Mouse (Mus musculus): ENCODE data around the gene Cerk. TPM values are rescaled to one million over a fixed set of nuclear protein-coding genes. Genes with fewer than 3 reads are reported as not detected.
A peak's percentile ranks its signal among the peaks of the same experiment; 100 is the strongest.

The Cerk gene
- polyA plus RNA-seq, 1 experiment from 2014 or later = 16.1 TPM

GRCm38 (mm10) chr15:86190387-86190786 lies 4.4 kb upstream of the Cerk start:
- Histone ChIP-seq H3K9ac (ENCODE audit: low read depth, low read length) (no peak overlapping the region), H3K36me3 (ENCODE audit: control insufficient read depth, insufficient read depth, low read length) (no peaks in the 10 kb centered on the region), H3K4me1 (ENCODE audit: control insufficient read depth, insufficient read depth, low read length) (peaks cover 13% of the 10 kb centered on the region), H3K4me3 (ENCODE audit: low read depth, low read length) (no peak overlapping the region), H3K27me3 (replicated peaks; ENCODE audit: control insufficient read depth, insufficient read depth, low read length) (no peaks in the 10 kb centered on the region), H3K9me3 (ENCODE audit: control insufficient read depth, low read length) (no peaks in the 10 kb centered on the region), H3K27ac (replicated peaks; ENCODE audit: low read depth, low read length) (no peak overlapping the region), H3K4me2 (ENCODE audit: low read depth, low read length) (no peak overlapping the region)
- ATAC-seq (ENCODE audit: low read depth) (no peak), DNase-seq (ENCODE audit: low spot score) (no peak)
- 71% methylated on average over 3 of the region's 3 CpGs for WGBS

DNA sequence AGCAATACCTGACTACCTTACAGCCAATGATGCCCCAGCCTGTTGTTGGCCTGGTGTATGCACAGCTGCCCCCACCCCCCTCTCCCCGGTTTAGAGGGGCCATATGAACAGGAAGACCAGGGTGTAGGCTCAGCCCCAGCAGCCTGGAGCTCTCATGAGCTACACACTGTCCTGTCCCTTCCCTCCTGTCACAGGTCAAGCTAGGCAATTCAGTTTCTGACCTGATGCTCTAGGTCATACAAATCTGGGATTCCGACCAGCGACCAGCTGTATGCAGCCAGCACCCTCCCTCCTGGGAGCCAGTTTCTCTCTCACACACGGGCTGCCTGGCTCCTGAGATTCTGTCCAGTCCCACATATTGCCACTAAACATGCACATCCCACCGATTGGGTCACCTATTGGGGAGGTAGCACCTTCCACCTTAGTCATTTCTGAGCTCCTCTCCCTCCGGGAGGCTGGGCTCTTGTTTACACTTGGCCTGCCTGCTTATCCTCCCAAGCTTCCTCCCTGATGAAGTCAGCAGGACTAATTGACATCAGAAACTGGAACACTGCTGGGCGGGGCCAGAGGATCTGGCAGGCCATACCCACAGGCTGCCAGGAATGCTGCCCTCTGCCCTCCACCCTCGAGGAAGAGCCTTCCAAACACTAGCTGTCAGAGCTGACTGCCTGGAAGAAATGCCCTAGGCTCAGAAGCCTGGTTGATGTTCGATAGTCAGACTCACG lies 3.0 kb upstream of the Cerk start:
- peak; percentile 67 for DNase-seq (ENCODE audit: low spot score)
- Histone ChIP-seq H3K4me1 (ENCODE audit: control insufficient read depth, insufficient read depth, low read length) (peaks cover 18% of the 10 kb centered on the region), H3K4me2 (ENCODE audit: low read depth, low read length) (no peak overlapping the region), H3K9me3 (ENCODE audit: control insufficient read depth, low read length) (no peaks in the 10 kb centered on the region), H3K27me3 (replicated peaks; ENCODE audit: control insufficient read depth, insufficient read depth, low read length) (no peaks in the 10 kb centered on the region), H3K4me3 (ENCODE audit: low read depth, low read length) (no peak overlapping the region), H3K27ac (replicated peaks; ENCODE audit: low read depth, low read length) (no peak overlapping the region; the same call in 1 of the 2 replicates), H3K36me3 (ENCODE audit: control insufficient read depth, insufficient read depth, low read length) (no peaks in the 10 kb centered on the region), H3K9ac (ENCODE audit: low read depth, low read length) (no peak overlapping the region)
- ATAC-seq (ENCODE audit: low read depth) = no peak
- WGBS = 26% methylated on average over 10 of the region's 10 CpGs

DNA sequence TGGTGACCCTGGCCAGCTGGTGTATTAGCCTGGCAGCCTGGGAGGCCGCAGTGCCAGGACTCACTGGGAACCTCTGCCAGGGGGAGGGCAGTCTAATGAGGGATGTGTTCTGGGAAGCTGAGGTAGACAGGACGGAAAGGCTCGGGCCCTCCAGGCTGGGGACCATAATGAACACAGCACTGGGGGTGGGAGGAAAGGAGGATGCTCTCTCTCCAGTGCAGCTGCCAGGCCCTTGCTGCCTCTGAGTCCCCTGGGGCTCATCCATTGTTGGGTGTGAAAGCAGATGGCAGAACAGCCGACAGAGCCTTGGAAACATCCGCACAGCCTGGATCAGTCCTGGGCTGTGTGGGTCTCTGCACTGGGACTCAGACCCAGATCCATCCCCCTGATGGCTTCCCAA lies 2.2 kb upstream of the Cerk start:
- Histone ChIP-seq H3K27me3 (replicated peaks; ENCODE audit: control insufficient read depth, insufficient read depth, low read length) (no peaks in the 10 kb centered on the region), H3K4me3 (ENCODE audit: low read depth, low read length) (no peak overlapping the region), H3K36me3 (ENCODE audit: control insufficient read depth, insufficient read depth, low read length) (no peaks in the 10 kb centered on the region), H3K4me2 (ENCODE audit: low read depth, low read length) (no peak overlapping the region), H3K9me3 (ENCODE audit: control insufficient read depth, low read length) (no peaks in the 10 kb centered on the region), H3K27ac (replicated peaks; ENCODE audit: low read depth, low read length) (no peak overlapping the region), H3K4me1 (ENCODE audit: control insufficient read depth, insufficient read depth, low read length) (peaks cover 18% of the 10 kb centered on the region), H3K9ac (ENCODE audit: low read depth, low read length) (no peak overlapping the region)
- 55% methylated on average over 3 of the region's 5 CpGs for WGBS
- peak; percentile 63 for DNase-seq (ENCODE audit: low spot score)
- ATAC-seq (ENCODE audit: low read depth) = peak; percentile 34

- 48% methylated on average over 3 of the region's 3 CpGs for WGBS
- no peaks in the 10 kb centered on the region for H3K9me3 ChIP-seq (ENCODE audit: control insufficient read depth, low read length)
- no peak overlapping the region for H3K4me3 ChIP-seq (ENCODE audit: low read depth, low read length)
- peaks cover 18% of the 10 kb centered on the region for H3K4me1 ChIP-seq (ENCODE audit: control insufficient read depth, insufficient read depth, low read length)
- DNase-seq (ENCODE audit: low spot score) (no peak), ATAC-seq (ENCODE audit: low read depth) (no peak)
- no peaks in the 10 kb centered on the region for H3K27me3 ChIP-seq (replicated peaks; ENCODE audit: control insufficient read depth, insufficient read depth, low read length)
- H3K9ac ChIP-seq (ENCODE audit: low read depth, low read length) = no peak overlapping the region
- no peaks in the 10 kb centered on the region for H3K36me3 ChIP-seq (ENCODE audit: control insufficient read depth, insufficient read depth, low read length)
- peak overlapping the region; percentile 67; the same call in 1 of the 2 replicates for H3K4me2 ChIP-seq (ENCODE audit: low read depth, low read length)
- no peak overlapping the region for H3K27ac ChIP-seq (replicated peaks; ENCODE audit: low read depth, low read length)
These were observed 745 bp upstream of the Cerk start for GRCm38 (mm10) chr15:86186686-86187085.

DNA sequence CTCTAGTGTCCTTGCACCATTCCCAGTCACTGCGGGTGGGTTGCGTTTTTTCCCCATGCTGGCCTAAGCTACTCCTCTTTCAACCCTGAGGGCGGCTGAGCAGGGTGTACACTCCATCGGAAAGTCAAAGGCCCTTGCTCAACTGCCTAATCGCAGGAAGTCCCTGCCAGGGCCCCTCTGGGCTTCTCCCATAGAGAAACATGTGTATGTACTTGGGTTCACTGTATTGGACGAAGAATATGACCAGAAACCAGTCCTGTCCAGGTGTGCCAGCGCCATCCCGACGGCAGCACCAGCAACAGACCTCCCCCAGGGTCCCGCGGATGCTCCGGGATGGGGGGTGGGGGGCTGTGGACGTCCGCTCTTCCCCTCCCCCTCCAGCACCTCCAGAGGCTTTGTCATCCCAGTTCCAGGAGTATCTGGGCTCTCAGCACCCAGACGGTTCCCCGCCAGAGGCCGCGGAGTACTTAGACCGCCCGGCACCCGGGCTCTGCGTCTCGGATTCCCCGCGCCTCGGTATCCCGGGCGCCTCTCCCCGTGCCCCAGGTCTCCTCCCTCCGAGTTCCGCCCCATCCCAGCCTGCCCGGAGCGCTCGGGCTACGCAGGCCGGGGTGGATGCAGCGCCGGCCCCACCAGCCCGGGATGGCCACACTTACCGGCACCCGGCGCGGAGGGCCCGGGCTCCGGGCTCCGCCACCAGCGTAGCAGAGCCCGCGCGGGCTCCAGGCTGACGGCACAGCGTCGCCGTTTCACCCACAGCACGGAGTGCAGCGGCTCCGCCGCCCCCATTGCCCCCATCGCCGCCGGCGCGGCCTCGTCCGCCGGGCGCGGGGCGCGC lies 871 bp downstream of the Cerk start:
- H3K4me2 ChIP-seq (ENCODE audit: low read depth, low read length) = peak overlapping the region; percentile 67
- peak overlapping the region; percentile 86 for H3K4me3 ChIP-seq (ENCODE audit: low read depth, low read length)
- ATAC-seq (ENCODE audit: low read depth) (peak; percentile 35), DNase-seq (ENCODE audit: low spot score) (peak; percentile 67)
- H3K4me1 ChIP-seq (ENCODE audit: control insufficient read depth, insufficient read depth, low read length) = peaks cover 18% of the 10 kb centered on the region
- H3K9me3 ChIP-seq (ENCODE audit: control insufficient read depth, low read length) = no peaks in the 10 kb centered on the region
- H3K9ac ChIP-seq (ENCODE audit: low read depth, low read length) = peak overlapping the region; percentile 92
- WGBS = 2% methylated on average over 40 of the region's 70 CpGs
- H3K36me3 ChIP-seq (ENCODE audit: control insufficient read depth, insufficient read depth, low read length) = no peaks in the 10 kb centered on the region
- H3K27ac ChIP-seq (replicated peaks; ENCODE audit: low read depth, low read length) = peak overlapping the region; percentile 86
- no peaks in the 10 kb centered on the region for H3K27me3 ChIP-seq (replicated peaks; ENCODE audit: control insufficient read depth, insufficient read depth, low read length)

GRCm38 (mm10) chr15:86184071-86184470 lies 1.9 kb downstream of the Cerk start:
- Histone ChIP-seq H3K4me2 (ENCODE audit: low read depth, low read length) (peak overlapping the region; percentile 67), H3K9me3 (ENCODE audit: control insufficient read depth, low read length) (no peaks in the 10 kb centered on the region), H3K9ac (ENCODE audit: low read depth, low read length) (0 out of 2 replicates have a peak overlapping the region, but pooled peaks have one; percentile 9), H3K36me3 (ENCODE audit: control insufficient read depth, insufficient read depth, low read length) (no peaks in the 10 kb centered on the region), H3K4me3 (ENCODE audit: low read depth, low read length) (peak overlapping the region; percentile 86), H3K27ac (replicated peaks; ENCODE audit: low read depth, low read length) (no peak overlapping the region), H3K27me3 (replicated peaks; ENCODE audit: control insufficient read depth, insufficient read depth, low read length) (no peaks in the 10 kb centered on the region), H3K4me1 (ENCODE audit: control insufficient read depth, insufficient read depth, low read length) (peaks cover 18% of the 10 kb centered on the region)
- 62% methylated on average over 5 of the region's 5 CpGs for WGBS
- no peak for ATAC-seq (ENCODE audit: low read depth)
- DNase-seq (ENCODE audit: low spot score) = no peak

DNA sequence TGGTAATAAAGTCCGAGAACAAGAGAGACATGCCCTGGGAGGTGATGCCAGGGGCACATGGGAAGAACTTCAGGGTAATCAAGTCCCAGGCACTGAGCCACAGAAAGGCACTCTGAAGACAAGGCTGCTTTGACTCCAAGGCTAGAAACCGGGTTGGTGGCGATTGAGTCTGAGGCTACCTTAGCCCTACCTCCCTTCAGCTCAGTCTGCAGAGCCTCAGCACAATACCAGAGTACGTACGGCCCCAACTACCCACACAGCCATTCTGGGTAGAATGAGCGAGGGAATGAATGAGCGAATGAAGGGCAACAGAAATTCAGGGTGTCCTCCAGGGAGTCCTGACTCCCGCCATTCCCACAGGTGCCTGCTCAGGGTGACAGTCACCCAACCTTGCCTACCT lies 2.5 kb downstream of the Cerk start:
- ATAC-seq (ENCODE audit: low read depth) (no peak), DNase-seq (ENCODE audit: low spot score) (no peak)
- Histone ChIP-seq H3K27ac (replicated peaks; ENCODE audit: low read depth, low read length) (no peak overlapping the region), H3K9ac (ENCODE audit: low read depth, low read length) (no peak overlapping the region), H3K4me3 (ENCODE audit: low read depth, low read length) (no peak overlapping the region), H3K4me2 (ENCODE audit: low read depth, low read length) (no peak overlapping the region), H3K27me3 (replicated peaks; ENCODE audit: control insufficient read depth, insufficient read depth, low read length) (no peaks in the 10 kb centered on the region), H3K4me1 (ENCODE audit: control insufficient read depth, insufficient read depth, low read length) (peaks cover 17% of the 10 kb centered on the region), H3K36me3 (ENCODE audit: control insufficient read depth, insufficient read depth, low read length) (no peaks in the 10 kb centered on the region), H3K9me3 (ENCODE audit: control insufficient read depth, low read length) (no peaks in the 10 kb centered on the region)
- 91% methylated on average over 8 of the region's 8 CpGs for WGBS

- Histone ChIP-seq H3K9ac (ENCODE audit: low read depth, low read length) (no peak overlapping the region), H3K9me3 (ENCODE audit: control insufficient read depth, low read length) (no peaks in the 10 kb centered on the region), H3K27me3 (replicated peaks; ENCODE audit: control insufficient read depth, insufficient read depth, low read length) (no peaks in the 10 kb centered on the region), H3K4me1 (ENCODE audit: control insufficient read depth, insufficient read depth, low read length) (peaks cover 14% of the 10 kb centered on the region), H3K36me3 (ENCODE audit: control insufficient read depth, insufficient read depth, low read length) (no peaks in the 10 kb centered on the region), H3K27ac (replicated peaks; ENCODE audit: low read depth, low read length) (no peak overlapping the region), H3K4me2 (ENCODE audit: low read depth, low read length) (no peak overlapping the region), H3K4me3 (ENCODE audit: low read depth, low read length) (no peak overlapping the region)
- ATAC-seq (ENCODE audit: low read depth) (peak; percentile 27; the same call in 1 of the 2 replicates), DNase-seq (ENCODE audit: low spot score) (peak; percentile 67)
- 65% methylated on average over 12 of the region's 13 CpGs for WGBS
These were observed 3.3 kb downstream of the Cerk start for GRCm38 (mm10) chr15:86182646-86183045.

Measured in embryonic facial prominence, embryonic 14.5 days (tissue).